Mouse (Mus musculus) ES-Bruce4 (cell line): ENCODE results near the gene D330020A13Rik. TPM values are rescaled to one million over a fixed set of nuclear protein-coding genes. Genes with fewer than 3 reads are reported as not detected.

Source experiments
- H3K27ac ChIP-seq: 2 replicates; pipeline ENCODE4 v1.5.1; 2012; ENCODE audit warnings: low read length, inconsistent platforms; ENCODE audit not compliant: insufficient read depth
- H3K27me3 ChIP-seq: 2 replicates; pipeline ENCODE4 v1.6.1; 2012; ENCODE audit warnings: mild to moderate bottlenecking, low read length, inconsistent platforms; ENCODE audit not compliant: control insufficient read depth, poor library complexity, insufficient read depth, severe bottlenecking
- H3K36me3 ChIP-seq: 2 replicates; pipeline ENCODE4 v1.6.1; 2012; ENCODE audit warnings: inconsistent platforms, mild to moderate bottlenecking, low read length, moderate library complexity; ENCODE audit not compliant: control insufficient read depth, poor library complexity, insufficient read depth, severe bottlenecking
- H3K4me1 ChIP-seq: one replicate; pipeline ENCODE4 v1.8.1; 2011; ENCODE audit warnings: low read length; ENCODE audit not compliant: control insufficient read depth, insufficient read depth
- H3K4me3 ChIP-seq: 2 replicates; pipeline ENCODE4 v1.5.1; 2011; ENCODE audit warnings: low read depth, mild to moderate bottlenecking, low read length
- H3K9ac ChIP-seq: 2 replicates; pipeline ENCODE4 v1.6.1; 2012; ENCODE audit warnings: low read depth, mild to moderate bottlenecking, inconsistent platforms; ENCODE audit not compliant: poor library complexity, severe bottlenecking
- H3K9me3 ChIP-seq: replicated peaks from 2 replicates; pipeline ENCODE4 v1.6.1; 2012; ENCODE audit warnings: mild to moderate bottlenecking, low read length, inconsistent platforms; ENCODE audit not compliant: control insufficient read depth, poor library complexity, insufficient read depth, severe bottlenecking
- CTCF ChIP-seq: IDR thresholded peaks from one replicate; pipeline ENCODE4 v1.8.1; 2011; ENCODE audit warnings: low read depth, low read length
- EP300 ChIP-seq: IDR thresholded peaks from 2 replicates; pipeline ENCODE4 v1.6.1; 2011; ENCODE audit warnings: low read depth, low read length; ENCODE audit not compliant: insufficient read depth
- POLR2A ChIP-seq: IDR thresholded peaks from one replicate; pipeline ENCODE4 v1.8.1; 2011; ENCODE audit warnings: low read length; ENCODE audit not compliant: insufficient read depth
- polyA plus RNA-seq: library from polyadenylated mRNA; stranded (reverse); fragments of >200 nt; gene quantifications from 2 replicates; pipeline ENCODE4 v1.2.4, GENCODE M21; 2011; ENCODE audit warnings: low read depth; ENCODE audit not compliant: missing spikeins, insufficient read depth, insufficient read length

The D330020A13Rik gene
- polyA plus RNA-seq, 1 experiment, result not detected

DNA sequence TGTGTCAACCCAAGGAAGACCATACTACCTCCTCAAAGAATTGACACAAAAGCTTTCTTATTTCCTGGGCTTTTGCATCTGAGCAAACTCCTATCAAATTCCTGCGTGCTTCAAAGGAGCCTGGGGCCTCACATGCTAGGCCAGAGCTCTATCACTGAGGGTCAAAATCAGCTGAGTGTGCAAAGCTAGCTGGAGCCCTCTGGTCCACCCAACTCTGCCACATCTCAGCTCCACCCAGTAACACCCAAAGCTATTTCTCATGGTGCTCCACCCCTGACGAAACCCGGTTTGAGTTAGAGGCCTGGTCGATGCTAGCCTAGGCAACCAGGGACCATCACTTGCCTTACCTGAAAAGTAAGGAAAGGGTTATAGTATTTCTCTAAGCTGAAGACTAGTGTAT, 39.0 kb upstream of the D330020A13Rik start:
- TF ChIP-seq POLR2A, result no peak
- TF ChIP-seq EP300, result no peak
- no peak for TF ChIP-seq CTCF
- Histone ChIP-seq H3K4me1 (peaks cover 5% of the 10 kb centered on the region), H3K9me3 (no peaks in the 10 kb centered on the region), H3K9ac (no peak overlapping the region), H3K4me3 (no peak overlapping the region), H3K27me3 (no peaks in the 10 kb centered on the region), H3K27ac (no peak overlapping the region), H3K36me3 (no peaks in the 10 kb centered on the region)

- H3K9ac ChIP-seq, result no peak overlapping the region
- TF ChIP-seq CTCF, result no peak
- no peak for TF ChIP-seq EP300
- TF ChIP-seq POLR2A, result no peak
- no peaks in the 10 kb centered on the region for H3K36me3 ChIP-seq
- H3K4me1 ChIP-seq, result peaks cover 5% of the 10 kb centered on the region
- no peaks in the 10 kb centered on the region for H3K27me3 ChIP-seq
- H3K4me3 ChIP-seq, result no peak overlapping the region
- H3K9me3 ChIP-seq, result no peaks in the 10 kb centered on the region
- H3K27ac ChIP-seq, result no peak overlapping the region
Observed at GRCm38 (mm10) chr6:120255701-120256100, 38.5 kb upstream of the D330020A13Rik start.

- no peaks in the 10 kb centered on the region for H3K36me3 ChIP-seq
- H3K9ac ChIP-seq, result no peak overlapping the region
- TF ChIP-seq EP300 (no peak), CTCF (no peak), POLR2A (no peak)
- no peaks in the 10 kb centered on the region for H3K9me3 ChIP-seq
- no peak overlapping the region for H3K27ac ChIP-seq
- H3K27me3 ChIP-seq, result no peaks in the 10 kb centered on the region
- H3K4me1 ChIP-seq, result peaks cover 5% of the 10 kb centered on the region
- no peak overlapping the region for H3K4me3 ChIP-seq
Observed at GRCm38 (mm10) chr6:120256431-120256935, 37.7 kb upstream of the D330020A13Rik start.

DNA sequence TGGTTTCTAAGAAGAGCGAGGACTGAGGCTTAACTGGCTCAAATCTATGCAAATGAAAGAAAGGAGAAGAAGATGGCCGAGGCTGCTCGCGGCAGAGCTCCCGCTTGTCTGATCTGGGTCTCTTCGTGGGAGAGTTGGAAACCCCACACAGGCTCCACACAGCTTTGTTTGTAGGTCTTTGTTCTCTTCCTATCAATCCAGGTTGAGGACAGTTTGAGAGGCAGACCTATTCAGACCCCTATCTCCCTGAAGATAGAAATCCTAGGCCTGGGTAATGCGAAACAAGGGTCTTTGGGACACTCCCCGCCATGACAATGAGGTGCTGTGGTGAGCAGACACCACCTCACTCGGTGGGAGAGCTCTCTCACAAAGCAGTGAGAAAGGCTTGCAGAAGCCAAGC, 34.7 kb upstream of the D330020A13Rik start:
- H3K4me1 ChIP-seq, result peaks cover 15% of the 10 kb centered on the region
- no peak overlapping the region for H3K9ac ChIP-seq
- no peaks in the 10 kb centered on the region for H3K9me3 ChIP-seq
- no peak overlapping the region; the same call in 1 of the 2 replicates for H3K27ac ChIP-seq
- TF ChIP-seq POLR2A (no peak), CTCF (no peak), EP300 (no peak)
- no peak overlapping the region for H3K4me3 ChIP-seq
- H3K27me3 ChIP-seq, result no peaks in the 10 kb centered on the region
- H3K36me3 ChIP-seq, result no peaks in the 10 kb centered on the region

DNA sequence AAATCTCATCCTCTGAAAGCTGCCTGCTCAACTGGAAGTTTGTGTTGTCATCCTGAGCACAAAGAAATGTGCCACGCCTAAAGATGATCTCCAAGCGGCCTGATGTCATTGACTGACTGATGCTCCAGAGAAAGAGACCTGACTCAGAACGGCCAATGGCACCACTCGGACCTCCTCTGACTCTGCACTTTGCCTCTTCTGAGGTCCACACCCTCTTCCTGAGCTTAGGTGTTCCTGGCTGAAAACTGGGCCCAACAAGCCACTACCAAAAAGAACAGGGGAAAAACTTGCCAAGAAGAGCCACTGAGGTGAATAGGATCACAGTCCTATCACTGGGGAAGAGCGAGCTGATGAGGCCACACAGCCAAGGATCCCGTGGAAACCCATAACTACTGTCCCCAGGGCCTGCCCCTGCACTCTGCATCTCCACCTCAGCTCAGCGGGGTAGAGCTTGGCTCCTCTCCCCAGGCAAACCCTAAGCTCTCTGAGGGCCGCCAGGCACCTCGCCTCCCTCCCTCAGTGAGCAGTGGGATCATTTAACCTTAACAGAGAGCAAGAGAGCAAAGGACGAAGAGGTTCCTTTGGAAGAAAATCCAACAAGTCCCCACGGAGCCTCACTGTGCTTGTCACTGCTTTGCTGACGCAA, 31.2 kb upstream of the D330020A13Rik start:
- no peak for TF ChIP-seq CTCF
- no peak for TF ChIP-seq EP300
- TF ChIP-seq POLR2A, result no peak
- Histone ChIP-seq H3K9me3 (no peaks in the 10 kb centered on the region), H3K27me3 (no peaks in the 10 kb centered on the region), H3K4me1 (peaks cover 12% of the 10 kb centered on the region), H3K27ac (0 out of 2 replicates have a peak overlapping the region, but pooled peaks have one; percentile 2), H3K9ac (no peak overlapping the region), H3K4me3 (no peak overlapping the region), H3K36me3 (no peaks in the 10 kb centered on the region)

DNA sequence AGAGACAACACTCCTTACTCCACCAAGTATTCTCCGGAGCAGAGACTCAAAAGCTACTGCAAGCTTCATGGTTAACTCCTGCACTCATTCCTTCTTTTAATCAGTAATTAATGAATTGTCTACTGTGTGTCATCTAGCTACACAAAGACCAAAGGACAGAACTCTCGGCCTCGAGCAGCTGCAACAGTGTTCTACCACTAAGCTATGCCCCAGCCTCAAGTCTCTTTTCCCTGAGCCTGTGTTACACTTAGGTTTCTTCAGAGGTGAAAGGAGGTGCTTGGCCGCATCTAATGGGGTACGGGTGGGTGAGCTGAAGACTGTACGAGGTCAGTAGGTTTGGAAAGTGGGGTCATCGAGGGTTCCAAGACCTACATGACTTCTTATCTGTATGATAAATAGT, 30.6 kb upstream of the D330020A13Rik start:
- peaks cover 12% of the 10 kb centered on the region for H3K4me1 ChIP-seq
- no peak overlapping the region for H3K9ac ChIP-seq
- TF ChIP-seq POLR2A (no peak), CTCF (no peak), EP300 (no peak)
- no peak overlapping the region for H3K27ac ChIP-seq
- H3K36me3 ChIP-seq, result no peaks in the 10 kb centered on the region
- H3K27me3 ChIP-seq, result no peaks in the 10 kb centered on the region
- no peak overlapping the region for H3K4me3 ChIP-seq
- no peaks in the 10 kb centered on the region for H3K9me3 ChIP-seq
